7 mouse cellular contexts compared by ENCODE assay signal in genomic region chr8:123805718-123806373, GRCm38 (mm10). TPM values are rescaled to one million over a fixed set of nuclear protein-coding genes. Genes with fewer than 3 reads are reported as not detected.
DNase-seq lines count a peak whose midpoint lies in the region; ATAC-seq lines count a peak whose summit lies in the region.

Gene Rab4a (plus strand): TSS chr8:123805985.

- ATAC-seq in embryonic facial prominence, embryonic 12.5 days (ENCODE audit: insufficient number of reproducible peaks, insufficient read depth, low FRiP score, low TSS enrichment) = peak; percentile 93
- ATAC-seq in limb, embryonic 11.5 days (ENCODE audit: insufficient number of reproducible peaks, low FRiP score, low TSS enrichment, low read depth) = peak; percentile 92
- peak; percentile 95 for ATAC-seq in midbrain, embryonic 13.5 days

- peak within 1 kb of the TSS; percentile 83 for H3K4me3 ChIP-seq in embryonic facial prominence, embryonic 12.5 days
- peak within 1 kb of the TSS; percentile 54 for H3K4me3 ChIP-seq in limb, embryonic 11.5 days (ENCODE audit: low read depth, low read length)
- peak within 1 kb of the TSS; percentile 63 for H3K4me3 ChIP-seq in midbrain, embryonic 13.5 days (replicated peaks)

- H3K9me3 ChIP-seq in embryonic facial prominence, embryonic 12.5 days = no peaks in the 10 kb centered on the region
- no peaks in the 10 kb centered on the region for H3K9me3 ChIP-seq in limb, embryonic 11.5 days (ENCODE audit: control insufficient read depth, low read length)
- H3K9me3 ChIP-seq in midbrain, embryonic 13.5 days = no peaks in the 10 kb centered on the region

- peak within 1 kb of the TSS; percentile 80 for H3K27ac ChIP-seq in embryonic facial prominence, embryonic 12.5 days
- H3K27ac ChIP-seq in limb, embryonic 11.5 days (replicated peaks; ENCODE audit: low read depth, low read length) = peak within 1 kb of the TSS; percentile 32
- H3K27ac ChIP-seq in midbrain, embryonic 13.5 days = peak within 1 kb of the TSS; percentile 79

- no peaks in the 10 kb centered on the region for H3K36me3 ChIP-seq in embryonic facial prominence, embryonic 12.5 days
- H3K36me3 ChIP-seq in limb, embryonic 11.5 days (ENCODE audit: control insufficient read depth, insufficient read depth, low read length) = no peaks in the 10 kb centered on the region
- H3K36me3 ChIP-seq in midbrain, embryonic 13.5 days = no peaks in the 10 kb centered on the region

- H3K4me2 ChIP-seq in embryonic facial prominence, embryonic 12.5 days (replicated peaks) = peak within 1 kb of the TSS; percentile 86
- H3K4me2 ChIP-seq in limb, embryonic 11.5 days (ENCODE audit: low read depth, severe bottlenecking) = peak within 1 kb of the TSS; percentile 73
- peak within 1 kb of the TSS; percentile 83 for H3K4me2 ChIP-seq in midbrain, embryonic 13.5 days (replicated peaks)

- DNase-seq in adrenal gland, postnatal 10 days = peak; percentile 92
- DNase-seq in heart, adult 11 months = peak; percentile 99
- DNase-seq in kidney, adult 11 months = peak; percentile 86
- peak; percentile 91 for DNase-seq in limb, embryonic 11.5 days (ENCODE audit: low spot score)
- peak; percentile 33 to 65 for DNase-seq in spleen, postnatal 10 days (ENCODE audit: low spot score in 2 of 2)

- peak within 1 kb of the TSS; percentile 78 for H3K9ac ChIP-seq in embryonic facial prominence, embryonic 12.5 days
- H3K9ac ChIP-seq in limb, embryonic 11.5 days (ENCODE audit: low read length) = peak within 1 kb of the TSS; percentile 68
- peak within 1 kb of the TSS; percentile 80 for H3K9ac ChIP-seq in midbrain, embryonic 13.5 days (replicated peaks)

- WGBS in embryonic facial prominence, embryonic 12.5 days = under 1% methylated on average over 47 of the region's 48 CpGs
- WGBS in limb, embryonic 11.5 days = under 1% methylated on average over 47 of the region's 48 CpGs
- under 1% methylated on average over 42 of the region's 48 CpGs for WGBS in midbrain, embryonic 13.5 days

- peaks cover 20% of the 10 kb centered on the region for H3K4me1 ChIP-seq in embryonic facial prominence, embryonic 12.5 days
- peaks cover 19% of the 10 kb centered on the region for H3K4me1 ChIP-seq in limb, embryonic 11.5 days (ENCODE audit: control insufficient read depth, insufficient read depth, low read length)
- peaks cover 34% of the 10 kb centered on the region for H3K4me1 ChIP-seq in midbrain, embryonic 13.5 days (replicated peaks)

- H3K27me3 ChIP-seq in embryonic facial prominence, embryonic 12.5 days = no peaks in the 10 kb centered on the region
- no peaks in the 10 kb centered on the region for H3K27me3 ChIP-seq in limb, embryonic 11.5 days (ENCODE audit: control insufficient read depth, insufficient read depth, low read length)
- H3K27me3 ChIP-seq in midbrain, embryonic 13.5 days = no peaks in the 10 kb centered on the region

RNA-seq across cellular contexts. Expression of gene Rab4a, which starts in this region (rescaled TPM):
- total RNA-seq in adrenal gland, postnatal 10 days (2021) = 10 to 100 TPM; 19.6 to 21.3 TPM
- polyA plus RNA-seq in embryonic facial prominence, embryonic 12.5 days (2016; fragmentation: Nextera tagmentation; extraction: Ambion mirVana) = 50.3 and 55.9 TPM in 2 replicates
- 54.6 and 54.8 TPM in 2 replicates for polyA plus RNA-seq in limb, embryonic 11.5 days (2014; fragmentation: Nextera tagmentation; extraction: Ambion mirVana)
- 64.0 and 65.7 TPM in 2 replicates for polyA plus RNA-seq in midbrain, embryonic 13.5 days (2015; fragmentation: Nextera tagmentation; extraction: Ambion mirVana)

Comparison
In these comparisons a context has a peak if more than half of its experiments do, and no peak if none do; other contexts are left out.
1. Peak in every context shown above with its lines: DNase-seq, ATAC-seq, H3K4me3 ChIP-seq and H3K27ac ChIP-seq.
2. DNase-seq: peak in every context shown above with its lines; median percentile 99 in heart, adult 11 months; 92 in adrenal gland, postnatal 10 days; 91 in limb, embryonic 11.5 days; 86 in kidney, adult 11 months; 49 in spleen, postnatal 10 days.